Mouse (Mus musculus): ENCODE measurements around the gene Nectin2. TPM values are rescaled to one million over a fixed set of nuclear protein-coding genes. Genes with fewer than 3 reads are reported as not detected.

The Nectin2 gene
- polyA plus RNA-seq, 2 experiments, result 58.9 to 71.3 TPM

GRCm38 (mm10) chr7:19769001-19769400, 18.7 kb upstream of the Nectin2 start:
- peaks cover 23% of the 10 kb centered on the region for H3K4me1 ChIP-seq (ENCODE audit: control insufficient read depth, insufficient read depth, low read length)
- no peaks in the 10 kb centered on the region for H3K9me3 ChIP-seq (ENCODE audit: control insufficient read depth, low read length)
- H3K4me3 ChIP-seq (replicated peaks; ENCODE audit: low read length), result peak overlapping the region; percentile 46
- H3K27ac ChIP-seq (replicated peaks; ENCODE audit: low read depth, low read length), result no peak overlapping the region
- TF ChIP-seq POLR2A (IDR thresholded peaks at IDR 0.05; ENCODE audit: borderline replicate concordance, extremely low read depth, insufficient read depth, insufficient read length), result no peak
- ATAC-seq (ENCODE audit: low FRiP score, low read depth) (no peak), DNase-seq (ENCODE audit: low spot score) (no peak)
- H3K9ac ChIP-seq (ENCODE audit: low read depth, low read length, severe bottlenecking), result peak overlapping the region; percentile 62
- WGBS, result 25% methylated on average over 4 of the region's 4 CpGs
- H3K4me2 ChIP-seq (replicated peaks; ENCODE audit: low read depth, low read length, severe bottlenecking), result peak overlapping the region; percentile 87
- H3K27me3 ChIP-seq (ENCODE audit: control insufficient read depth, insufficient read depth, low read length), result no peaks in the 10 kb centered on the region
- H3K36me3 ChIP-seq (ENCODE audit: control insufficient read depth, insufficient read depth, low read length), result 0 out of 2 replicates have a peak, but pooled peaks cover 4% of the 10 kb centered on the region

- H3K27ac ChIP-seq (replicated peaks; ENCODE audit: low read depth, low read length), result no peak overlapping the region
- no peak overlapping the region for H3K9ac ChIP-seq (ENCODE audit: low read depth, low read length, severe bottlenecking)
- peaks cover 4% of the 10 kb centered on the region; the same call in 1 of the 2 replicates for H3K36me3 ChIP-seq (ENCODE audit: control insufficient read depth, insufficient read depth, low read length)
- H3K9me3 ChIP-seq (ENCODE audit: control insufficient read depth, low read length), result no peaks in the 10 kb centered on the region
- no peak for DNase-seq (ENCODE audit: low spot score)
- peaks cover 23% of the 10 kb centered on the region for H3K4me1 ChIP-seq (ENCODE audit: control insufficient read depth, insufficient read depth, low read length)
- TF ChIP-seq POLR2A (IDR thresholded peaks at IDR 0.05; ENCODE audit: borderline replicate concordance, extremely low read depth, insufficient read depth, insufficient read length), result no peak
- 71% methylated on average over 14 of the region's 14 CpGs for WGBS
- H3K4me3 ChIP-seq (replicated peaks; ENCODE audit: low read length), result peak overlapping the region; percentile 46; the same call in 1 of the 2 replicates
- no peaks in the 10 kb centered on the region for H3K27me3 ChIP-seq (ENCODE audit: control insufficient read depth, insufficient read depth, low read length)
- peak overlapping the region; percentile 87 for H3K4me2 ChIP-seq (replicated peaks; ENCODE audit: low read depth, low read length, severe bottlenecking)
- no peak for ATAC-seq (ENCODE audit: low FRiP score, low read depth)
These were observed 18.0 kb upstream of the Nectin2 start for GRCm38 (mm10) chr7:19768251-19768650.

- no peak for DNase-seq (ENCODE audit: low spot score)
- Histone ChIP-seq H3K4me3 (replicated peaks; ENCODE audit: low read length) (no peak overlapping the region), H3K27me3 (ENCODE audit: control insufficient read depth, insufficient read depth, low read length) (no peaks in the 10 kb centered on the region), H3K4me1 (ENCODE audit: control insufficient read depth, insufficient read depth, low read length) (peaks cover 5% of the 10 kb centered on the region), H3K9me3 (ENCODE audit: control insufficient read depth, low read length) (no peaks in the 10 kb centered on the region), H3K27ac (replicated peaks; ENCODE audit: low read depth, low read length) (no peak overlapping the region), H3K36me3 (ENCODE audit: control insufficient read depth, insufficient read depth, low read length) (peaks cover 10% of the 10 kb centered on the region; the same call in 1 of the 2 replicates), H3K9ac (ENCODE audit: low read depth, low read length, severe bottlenecking) (no peak overlapping the region), H3K4me2 (replicated peaks; ENCODE audit: low read depth, low read length, severe bottlenecking) (no peak overlapping the region)
- WGBS, result 96% methylated on average over 8 of the region's 9 CpGs
- TF ChIP-seq POLR2A (IDR thresholded peaks at IDR 0.05; ENCODE audit: borderline replicate concordance, extremely low read depth, insufficient read depth, insufficient read length), result no peak
- ATAC-seq (ENCODE audit: low FRiP score, low read depth), result no peak
These were observed 14.3 kb upstream of the Nectin2 start for GRCm38 (mm10) chr7:19764581-19764980.

GRCm38 (mm10) chr7:19763829-19764477, 13.7 kb upstream of the Nectin2 start:
- 82% methylated on average over 13 of the region's 13 CpGs for WGBS
- H3K4me3 ChIP-seq (replicated peaks; ENCODE audit: low read length), result no peak overlapping the region
- no peak for DNase-seq (ENCODE audit: low spot score)
- H3K36me3 ChIP-seq (ENCODE audit: control insufficient read depth, insufficient read depth, low read length), result peaks cover 10% of the 10 kb centered on the region; the same call in 1 of the 2 replicates
- H3K27me3 ChIP-seq (ENCODE audit: control insufficient read depth, insufficient read depth, low read length), result no peaks in the 10 kb centered on the region
- H3K9me3 ChIP-seq (ENCODE audit: control insufficient read depth, low read length), result no peaks in the 10 kb centered on the region
- no peak overlapping the region for H3K27ac ChIP-seq (replicated peaks; ENCODE audit: low read depth, low read length)
- H3K4me1 ChIP-seq (ENCODE audit: control insufficient read depth, insufficient read depth, low read length), result peaks cover under 1% of the 10 kb centered on the region; the same call in 1 of the 2 replicates
- H3K4me2 ChIP-seq (replicated peaks; ENCODE audit: low read depth, low read length, severe bottlenecking), result no peak overlapping the region
- ATAC-seq (ENCODE audit: low FRiP score, low read depth), result no peak
- no peak overlapping the region for H3K9ac ChIP-seq (ENCODE audit: low read depth, low read length, severe bottlenecking)
- TF ChIP-seq POLR2A (IDR thresholded peaks at IDR 0.05; ENCODE audit: borderline replicate concordance, extremely low read depth, insufficient read depth, insufficient read length), result no peak

- Histone ChIP-seq H3K27ac (replicated peaks; ENCODE audit: low read depth, low read length) (no peak overlapping the region), H3K36me3 (ENCODE audit: control insufficient read depth, insufficient read depth, low read length) (peaks cover 21% of the 10 kb centered on the region), H3K4me1 (ENCODE audit: control insufficient read depth, insufficient read depth, low read length) (no peaks in the 10 kb centered on the region), H3K4me2 (replicated peaks; ENCODE audit: low read depth, low read length, severe bottlenecking) (no peak overlapping the region), H3K9ac (ENCODE audit: low read depth, low read length, severe bottlenecking) (no peak overlapping the region), H3K27me3 (ENCODE audit: control insufficient read depth, insufficient read depth, low read length) (no peaks in the 10 kb centered on the region), H3K4me3 (replicated peaks; ENCODE audit: low read length) (no peak overlapping the region), H3K9me3 (ENCODE audit: control insufficient read depth, low read length) (no peaks in the 10 kb centered on the region)
- TF ChIP-seq POLR2A (IDR thresholded peaks at IDR 0.05; ENCODE audit: borderline replicate concordance, extremely low read depth, insufficient read depth, insufficient read length), result no peak
- 83% methylated on average over 11 of the region's 11 CpGs for WGBS
- no peak for DNase-seq (ENCODE audit: low spot score)
- ATAC-seq (ENCODE audit: low FRiP score, low read depth), result peak; percentile 76
These were observed 12.0 kb upstream of the Nectin2 start for GRCm38 (mm10) chr7:19762283-19762682.

Data from limb, embryonic 14.5 days (tissue).